Mouse (Mus musculus): ENCODE data around the gene Edf1. TPM values are rescaled to one million over a fixed set of nuclear protein-coding genes. Genes with fewer than 3 reads are reported as not detected.
"Not testable (repeated sequence)": the region's sequence is repeated elsewhere in the genome, so short reads cannot be mapped to it uniquely, and the experiment has no call there.

The Edf1 gene
- polyA plus RNA-seq, 1 experiment from 2014 or later = 346 TPM

DNA sequence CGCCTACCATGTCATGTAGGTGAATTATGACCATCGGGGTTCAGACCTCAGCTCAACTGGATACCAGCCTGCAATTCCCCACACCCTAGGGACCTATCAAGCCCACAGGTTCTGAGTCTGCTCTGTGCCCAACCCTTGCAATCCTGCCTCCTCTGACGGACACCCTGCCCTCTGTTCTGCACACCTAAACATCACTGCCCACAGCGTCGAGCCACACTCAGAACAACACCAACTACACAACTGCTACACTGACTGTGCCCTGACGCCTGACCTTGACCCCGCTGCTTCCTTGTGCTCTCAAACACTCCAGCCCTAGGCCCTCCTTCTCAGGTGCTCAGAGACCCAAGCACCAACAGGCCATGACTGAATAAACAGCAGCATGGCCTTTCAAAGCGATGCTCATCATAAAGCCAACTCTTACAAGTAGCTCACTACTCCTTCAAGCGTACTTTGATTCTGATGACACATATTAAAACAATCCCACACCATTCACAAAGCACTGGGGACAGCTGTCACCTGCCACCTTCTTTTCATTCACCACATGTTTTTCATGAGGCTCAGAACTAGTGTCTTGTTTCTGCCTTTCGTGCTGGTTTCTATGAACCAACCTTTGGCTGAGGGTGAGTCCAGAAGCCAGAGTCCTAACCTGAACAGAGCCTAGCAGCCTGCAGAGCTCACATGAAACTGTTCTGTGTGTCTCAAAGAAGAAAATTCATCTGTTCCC is 15.8 kb upstream of the Edf1 start:
- ATAC-seq (ENCODE audit: insufficient number of reproducible peaks, insufficient read depth, low FRiP score, low read depth) = no peak
- peaks cover 7% of the 10 kb centered on the region for H3K4me1 ChIP-seq (ENCODE audit: control insufficient read depth, insufficient read depth, low read length)
- H3K9me3 ChIP-seq (ENCODE audit: control insufficient read depth, low read depth, low read length) = no peaks in the 10 kb centered on the region
- no peak overlapping the region for H3K4me3 ChIP-seq (ENCODE audit: low read depth, low read length)
- H3K4me2 ChIP-seq (replicated peaks; ENCODE audit: low read depth, low read length) = no peak overlapping the region
- 69% methylated on average over 10 of the region's 10 CpGs for WGBS
- no peak overlapping the region for H3K9ac ChIP-seq (replicated peaks; ENCODE audit: low read depth, low read length)
- peaks cover 9% of the 10 kb centered on the region for H3K36me3 ChIP-seq (ENCODE audit: control insufficient read depth, insufficient read depth, low read length)
- no peak overlapping the region for H3K27ac ChIP-seq (ENCODE audit: low read length)
- no peaks in the 10 kb centered on the region for H3K27me3 ChIP-seq (ENCODE audit: control insufficient read depth, insufficient read depth, low read length)

DNA sequence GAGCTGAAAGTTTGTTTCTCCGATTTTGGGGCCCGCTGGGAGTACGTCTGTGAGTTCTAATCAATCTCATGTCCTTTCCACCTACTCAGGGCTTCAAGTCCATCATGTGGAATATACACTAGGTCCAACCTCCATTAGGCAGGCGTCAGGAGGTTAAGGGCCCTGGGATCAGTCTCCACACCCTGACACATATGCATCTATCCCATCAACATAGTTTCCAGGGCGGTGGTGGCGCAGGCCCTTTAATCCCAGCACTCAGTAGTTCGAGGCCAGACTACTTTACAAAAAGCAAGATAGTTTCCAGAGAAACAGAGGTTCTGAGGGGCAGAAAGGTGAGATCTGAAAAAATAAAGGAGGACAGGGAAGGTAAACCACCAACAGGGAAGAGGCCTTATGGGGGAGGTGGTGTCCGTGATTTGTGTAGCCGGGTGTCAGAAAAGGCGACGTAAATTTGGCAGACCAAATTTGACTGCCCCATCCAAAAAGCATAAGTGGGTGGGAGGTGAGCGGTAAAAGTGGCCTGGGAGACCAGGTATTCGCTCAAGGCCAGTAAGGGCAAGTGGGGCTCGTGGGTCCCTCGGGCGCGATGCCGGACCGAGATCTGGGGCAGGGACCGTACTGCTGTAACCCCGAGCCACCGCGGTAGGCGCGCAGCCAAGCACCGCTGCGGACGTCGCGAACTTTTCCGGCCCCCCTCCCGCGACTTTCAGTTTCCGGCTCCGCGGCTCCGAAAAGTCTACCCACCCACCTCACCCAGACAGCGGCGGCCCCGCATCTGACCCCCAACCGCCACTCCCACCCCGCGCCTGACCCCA is 11.4 kb upstream of the Edf1 start:
- H3K4me2 ChIP-seq (replicated peaks; ENCODE audit: low read depth, low read length) = peak overlapping the region; percentile 73
- H3K36me3 ChIP-seq (ENCODE audit: control insufficient read depth, insufficient read depth, low read length) = no peaks in the 10 kb centered on the region
- H3K27ac ChIP-seq (ENCODE audit: low read length) = peak overlapping the region; percentile 68
- peak overlapping the region; percentile 72 for H3K4me3 ChIP-seq (ENCODE audit: low read depth, low read length)
- H3K4me1 ChIP-seq (ENCODE audit: control insufficient read depth, insufficient read depth, low read length) = peaks cover 7% of the 10 kb centered on the region
- H3K9ac ChIP-seq (replicated peaks; ENCODE audit: low read depth, low read length) = peak overlapping the region; percentile 73
- ATAC-seq (ENCODE audit: insufficient number of reproducible peaks, insufficient read depth, low FRiP score, low read depth) = peak; percentile 61
- H3K9me3 ChIP-seq (ENCODE audit: control insufficient read depth, low read depth, low read length) = no peaks in the 10 kb centered on the region
- WGBS = 5% methylated on average over 43 of the region's 43 CpGs
- H3K27me3 ChIP-seq (ENCODE audit: control insufficient read depth, insufficient read depth, low read length) = no peaks in the 10 kb centered on the region

DNA sequence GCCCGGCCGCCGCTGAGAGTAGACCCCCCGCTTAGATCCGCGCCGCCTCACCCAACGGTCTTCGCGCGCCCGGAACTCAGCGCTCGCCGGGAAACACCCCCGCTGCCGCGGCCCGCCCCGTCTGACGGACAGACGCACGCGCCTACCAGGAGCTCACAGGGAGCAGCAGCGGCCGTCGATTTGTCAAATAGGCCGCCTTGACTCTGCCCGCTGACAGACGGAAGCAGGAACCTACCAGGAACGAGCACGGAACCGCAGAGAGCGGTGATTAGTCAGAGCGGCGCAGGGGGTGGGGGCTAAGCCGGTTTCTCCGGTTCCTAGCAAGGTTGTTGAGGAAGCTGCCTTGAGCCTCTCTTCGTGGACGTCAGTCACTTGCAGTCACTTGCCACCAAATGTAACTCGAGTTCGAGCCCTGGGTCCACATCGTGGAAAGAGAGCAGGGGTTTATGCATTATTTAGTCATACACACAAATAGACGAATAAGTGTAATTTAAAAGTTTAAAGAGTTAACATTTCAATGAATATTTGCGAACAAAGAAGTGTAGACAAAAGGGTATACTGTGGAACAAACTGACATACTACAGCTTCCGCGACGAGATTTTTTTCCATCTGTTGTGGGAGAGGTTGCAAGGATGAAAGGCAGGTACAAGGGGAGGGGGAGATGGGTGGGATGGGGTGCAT is 10.7 kb upstream of the Edf1 start, which contains the start of gene Traf2:
TSS of gene Traf2 (minus strand) at position 130 of the 681 bp plus-strand sequence.
- Histone ChIP-seq H3K4me2 (replicated peaks; ENCODE audit: low read depth, low read length) (peak within 1 kb of the TSS; percentile 73), H3K4me1 (ENCODE audit: control insufficient read depth, insufficient read depth, low read length) (peaks cover 7% of the 10 kb centered on the region), H3K9me3 (ENCODE audit: control insufficient read depth, low read depth, low read length) (no peaks in the 10 kb centered on the region), H3K4me3 (ENCODE audit: low read depth, low read length) (peak within 1 kb of the TSS; percentile 72), H3K9ac (replicated peaks; ENCODE audit: low read depth, low read length) (peak within 1 kb of the TSS; percentile 73), H3K36me3 (ENCODE audit: control insufficient read depth, insufficient read depth, low read length) (no peaks in the 10 kb centered on the region), H3K27ac (ENCODE audit: low read length) (peak within 1 kb of the TSS; percentile 68), H3K27me3 (ENCODE audit: control insufficient read depth, insufficient read depth, low read length) (no peaks in the 10 kb centered on the region)
- WGBS = 3% methylated on average over 48 of the region's 48 CpGs
- peak; percentile 99 for ATAC-seq (ENCODE audit: insufficient number of reproducible peaks, insufficient read depth, low FRiP score, low read depth)

DNA sequence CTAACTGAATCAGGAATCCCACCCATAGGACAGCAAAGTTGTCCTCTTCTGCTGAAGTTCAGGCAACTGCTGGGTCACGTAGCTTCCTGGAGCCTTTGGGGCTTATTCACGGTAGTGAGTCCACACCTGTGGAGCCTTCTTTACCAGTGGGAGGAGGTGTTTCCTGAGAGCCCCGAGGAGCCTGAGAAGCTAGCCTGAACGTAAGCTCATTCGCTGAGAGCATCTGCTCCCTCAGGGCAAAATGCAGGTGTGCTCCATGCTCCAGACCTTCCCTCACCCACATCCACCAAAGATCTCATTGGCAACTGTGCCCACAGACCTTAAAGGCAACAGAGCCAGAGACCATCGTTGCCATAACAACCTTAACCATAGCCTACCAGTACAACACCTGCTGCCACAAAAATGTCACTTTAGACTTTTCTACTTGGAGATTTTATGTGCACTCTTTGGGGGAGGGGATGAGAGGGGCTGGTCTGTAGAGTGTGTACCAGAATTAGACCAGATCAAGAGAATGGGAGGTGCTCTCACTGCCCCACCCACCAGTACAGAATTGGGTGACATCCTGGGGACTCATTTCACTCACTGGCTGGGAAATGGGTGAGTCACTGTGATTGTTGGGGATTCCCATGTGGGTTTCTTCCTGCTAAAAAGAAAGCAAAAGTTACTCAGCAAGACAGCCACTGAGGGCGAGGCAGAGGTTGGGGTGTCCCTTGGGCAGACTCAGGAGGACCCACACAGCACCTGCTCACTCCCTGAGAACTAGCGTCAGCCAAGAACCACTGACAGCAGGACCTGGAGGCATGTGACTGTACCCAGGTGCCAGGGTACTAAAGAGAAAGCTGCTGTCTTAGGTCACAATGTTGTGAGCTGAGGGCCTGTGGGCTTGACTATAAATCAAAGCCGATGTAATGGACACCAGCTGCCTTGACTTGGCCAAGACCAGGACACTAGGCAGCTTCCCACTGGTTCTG is 8.3 kb upstream of the Edf1 start:
- WGBS = 69% methylated on average over 9 of the region's 9 CpGs
- Histone ChIP-seq H3K4me3 (ENCODE audit: low read depth, low read length) (no peak overlapping the region), H3K27ac (ENCODE audit: low read length) (no peak overlapping the region), H3K9me3 (ENCODE audit: control insufficient read depth, low read depth, low read length) (no peaks in the 10 kb centered on the region), H3K4me2 (replicated peaks; ENCODE audit: low read depth, low read length) (no peak overlapping the region), H3K4me1 (ENCODE audit: control insufficient read depth, insufficient read depth, low read length) (peaks cover 7% of the 10 kb centered on the region), H3K9ac (replicated peaks; ENCODE audit: low read depth, low read length) (no peak overlapping the region), H3K27me3 (ENCODE audit: control insufficient read depth, insufficient read depth, low read length) (no peaks in the 10 kb centered on the region), H3K36me3 (ENCODE audit: control insufficient read depth, insufficient read depth, low read length) (no peaks in the 10 kb centered on the region)
- no peak for ATAC-seq (ENCODE audit: insufficient number of reproducible peaks, insufficient read depth, low FRiP score, low read depth)

DNA sequence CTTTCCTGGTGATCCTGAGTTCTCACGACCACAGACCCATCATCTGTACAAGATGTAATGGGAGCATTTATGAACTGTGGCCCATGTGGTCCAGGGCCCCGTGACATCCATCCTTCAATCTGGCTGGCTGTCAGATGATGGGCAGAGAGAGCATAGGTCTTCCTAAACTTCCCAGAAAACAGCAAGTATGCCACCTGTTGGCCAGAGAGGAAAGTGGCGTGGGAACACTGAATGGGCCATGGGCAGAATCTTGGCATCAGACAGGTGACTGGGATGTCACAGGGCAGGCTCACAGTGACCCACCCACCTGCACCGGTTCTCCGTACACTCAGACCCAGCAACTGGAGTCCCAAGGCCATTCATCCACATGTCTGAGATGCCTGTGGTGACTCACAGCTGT is 6.5 kb upstream of the Edf1 start:
- no peaks in the 10 kb centered on the region for H3K4me1 ChIP-seq (ENCODE audit: control insufficient read depth, insufficient read depth, low read length)
- WGBS = 23% methylated on average over 5 of the region's 5 CpGs
- no peaks in the 10 kb centered on the region for H3K36me3 ChIP-seq (ENCODE audit: control insufficient read depth, insufficient read depth, low read length)
- H3K9me3 ChIP-seq (ENCODE audit: control insufficient read depth, low read depth, low read length) = no peaks in the 10 kb centered on the region
- H3K27me3 ChIP-seq (ENCODE audit: control insufficient read depth, insufficient read depth, low read length) = no peaks in the 10 kb centered on the region
- H3K9ac ChIP-seq (replicated peaks; ENCODE audit: low read depth, low read length) = no peak overlapping the region
- H3K4me2 ChIP-seq (replicated peaks; ENCODE audit: low read depth, low read length) = no peak overlapping the region
- no peak for ATAC-seq (ENCODE audit: insufficient number of reproducible peaks, insufficient read depth, low FRiP score, low read depth)
- H3K4me3 ChIP-seq (ENCODE audit: low read depth, low read length) = no peak overlapping the region
- no peak overlapping the region for H3K27ac ChIP-seq (ENCODE audit: low read length)

DNA sequence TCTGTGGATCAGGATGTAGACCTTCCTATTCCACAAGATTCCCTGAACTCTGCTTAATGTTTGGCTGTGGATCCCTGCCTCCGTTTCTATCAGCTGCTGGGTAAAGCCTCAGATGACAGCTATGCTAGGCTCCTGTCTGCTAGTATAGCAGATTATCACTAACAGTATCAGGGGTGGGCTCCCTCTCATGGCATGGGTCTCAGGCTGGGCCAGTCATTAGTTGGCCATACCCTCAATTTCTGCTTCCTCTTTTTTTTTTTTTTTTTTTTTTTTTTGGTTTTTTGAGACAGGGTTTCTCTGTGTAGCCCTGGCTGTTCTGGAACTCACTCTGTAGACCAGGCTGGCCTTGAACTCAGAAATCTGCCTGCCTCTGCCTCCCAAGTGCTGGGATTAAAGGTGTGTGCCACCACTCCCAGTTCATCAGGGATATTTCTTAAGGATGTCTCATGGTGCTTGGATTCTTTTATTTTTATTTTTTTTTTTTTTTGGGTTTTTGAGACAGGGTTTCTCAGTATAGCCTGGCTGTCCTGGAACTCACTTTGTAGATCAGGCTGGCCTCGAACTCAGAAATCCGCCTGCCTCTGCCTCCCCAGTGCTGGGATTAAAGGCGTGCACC is 4.4 kb upstream of the Edf1 start:
- H3K36me3 ChIP-seq (ENCODE audit: control insufficient read depth, insufficient read depth, low read length); H3K4me1 ChIP-seq (ENCODE audit: control insufficient read depth, insufficient read depth, low read length); H3K27ac ChIP-seq (ENCODE audit: low read length); ATAC-seq (ENCODE audit: insufficient number of reproducible peaks, insufficient read depth, low FRiP score, low read depth); H3K4me3 ChIP-seq (ENCODE audit: low read depth, low read length); H3K27me3 ChIP-seq (ENCODE audit: control insufficient read depth, insufficient read depth, low read length); H3K4me2 ChIP-seq (replicated peaks; ENCODE audit: low read depth, low read length); H3K9me3 ChIP-seq (ENCODE audit: control insufficient read depth, low read depth, low read length); H3K9ac ChIP-seq (replicated peaks; ENCODE audit: low read depth, low read length): not testable (repeated sequence)
- 87% methylated on average over 4 of the region's 4 CpGs for WGBS

DNA sequence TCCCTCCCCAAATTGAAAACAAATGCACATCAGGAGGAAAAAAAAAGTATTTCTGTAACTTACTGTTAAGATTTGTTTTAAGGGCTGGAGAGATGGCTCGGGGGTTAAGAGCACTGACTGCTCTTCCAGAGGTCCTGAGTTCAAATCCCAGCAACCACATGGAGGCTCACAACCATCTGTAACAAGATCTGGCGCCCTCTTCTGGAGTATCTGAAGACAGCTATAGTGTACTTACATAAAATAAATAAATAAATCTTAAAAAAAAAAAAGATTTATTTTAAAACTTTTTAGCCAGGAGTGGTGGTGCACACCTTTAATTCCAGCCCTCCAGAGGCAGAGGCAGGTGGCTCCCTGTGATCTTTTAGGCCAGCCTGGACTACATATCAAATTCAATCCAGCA is 2.2 kb upstream of the Edf1 start:
- H3K9me3 ChIP-seq (ENCODE audit: control insufficient read depth, low read depth, low read length); H3K4me2 ChIP-seq (replicated peaks; ENCODE audit: low read depth, low read length); H3K27me3 ChIP-seq (ENCODE audit: control insufficient read depth, insufficient read depth, low read length); H3K36me3 ChIP-seq (ENCODE audit: control insufficient read depth, insufficient read depth, low read length); H3K27ac ChIP-seq (ENCODE audit: low read length); H3K9ac ChIP-seq (replicated peaks; ENCODE audit: low read depth, low read length); ATAC-seq (ENCODE audit: insufficient number of reproducible peaks, insufficient read depth, low FRiP score, low read depth); H3K4me3 ChIP-seq (ENCODE audit: low read depth, low read length): not testable (repeated sequence)
- H3K4me1 ChIP-seq (ENCODE audit: control insufficient read depth, insufficient read depth, low read length) = peaks cover 16% of the 10 kb centered on the region
- 59% methylated on average over 2 of the region's 2 CpGs for WGBS
